Mouse (Mus musculus): Measurements from ENCODE around the gene Coq3.

Gene Coq3

DNA sequence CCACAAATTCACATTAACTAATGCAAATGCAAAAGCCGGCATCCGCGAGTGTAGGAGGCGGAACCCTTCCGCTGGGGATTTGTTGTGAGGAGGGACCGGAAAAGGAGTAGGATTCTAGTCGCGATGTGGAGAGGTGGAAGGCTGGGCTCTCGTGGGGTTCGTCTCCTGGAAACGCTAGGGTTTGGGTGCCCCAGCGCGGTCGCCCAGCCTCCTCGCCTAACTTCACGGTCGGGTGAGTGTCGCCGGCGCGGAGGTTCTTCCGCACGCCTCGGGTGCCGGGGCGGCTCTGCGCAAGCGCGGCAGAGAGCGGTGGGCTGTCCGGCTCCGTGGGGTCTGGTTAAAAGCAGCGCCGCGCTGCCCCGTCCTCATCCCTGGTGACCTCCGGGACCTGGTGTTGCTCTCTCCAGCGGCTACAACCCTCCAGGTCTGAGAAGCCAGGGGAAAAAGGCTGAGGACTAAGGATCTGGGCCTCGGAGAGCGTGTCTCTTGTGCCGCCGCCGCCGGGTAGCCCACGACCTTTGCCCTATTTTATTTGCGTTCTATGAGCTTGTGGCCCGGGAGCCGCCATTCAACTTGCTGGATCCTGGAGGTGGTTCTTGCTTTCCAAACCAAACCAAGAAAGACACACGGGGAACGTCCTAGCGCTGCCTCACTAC, at the start of gene Coq3:
TSS of gene Coq3 (plus strand) at position 109 of the 656 bp plus-strand sequence.
- DNase-seq = peak; percentile 74 to 80

DNA sequence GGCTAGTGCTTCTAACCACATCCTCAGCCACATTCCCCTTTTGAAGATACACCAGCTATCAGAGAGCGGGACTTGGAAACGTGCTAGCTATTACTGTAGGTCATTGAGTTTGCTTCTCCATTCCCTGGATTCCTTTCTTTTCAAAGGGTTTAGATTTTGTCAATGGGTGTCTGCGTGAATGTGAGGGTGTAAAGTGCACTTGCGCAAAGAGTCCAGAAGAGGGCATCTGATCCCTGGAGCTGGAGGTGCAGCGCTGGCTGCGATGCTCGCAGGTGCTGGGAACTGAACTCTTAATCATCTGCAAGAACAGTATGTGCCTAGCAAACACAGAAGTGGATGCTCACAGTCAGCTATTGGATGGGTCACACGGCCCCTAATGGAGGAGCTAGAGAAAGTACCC, 46.6 kb upstream of the Coq3 start:
- DNase-seq = no peak

- DNase-seq = peak; percentile 96
Measured at GRCm38 (mm10) chr4:21847481-21848286, 31.8 kb upstream of the Coq3 start, which contains the start of gene Pnisr. Gene Pnisr (plus strand): TSS chr4:21847583.

DNA sequence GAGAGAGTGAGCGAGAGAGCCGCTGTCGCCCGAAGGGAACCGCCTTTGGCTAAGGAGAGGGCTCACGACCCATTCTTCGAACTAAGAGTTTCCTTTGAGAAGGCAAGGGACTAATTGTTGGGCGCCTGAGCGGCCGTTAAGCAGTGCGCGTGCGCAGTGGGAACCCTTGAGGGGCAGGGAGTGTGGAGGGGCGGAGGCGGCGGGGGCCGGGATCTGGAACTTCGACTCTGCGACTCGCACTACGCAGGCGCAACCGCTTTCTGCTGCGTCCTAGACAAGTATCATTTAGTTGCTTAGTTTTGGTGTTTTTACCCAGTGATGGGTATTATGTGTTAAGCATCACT, 31.2 kb upstream of the Coq3 start:
- DNase-seq = peak; percentile 84 to 90

- no peak for DNase-seq
Measured at GRCm38 (mm10) chr4:21857481-21857880, 22.0 kb upstream of the Coq3 start.

GRCm38 (mm10) chr4:21865226-21865625, 14.2 kb upstream of the Coq3 start:
- no peak for DNase-seq

GRCm38 (mm10) chr4:21878776-21879175, 697 bp upstream of the Coq3 start:
- DNase-seq = no peak

DNA sequence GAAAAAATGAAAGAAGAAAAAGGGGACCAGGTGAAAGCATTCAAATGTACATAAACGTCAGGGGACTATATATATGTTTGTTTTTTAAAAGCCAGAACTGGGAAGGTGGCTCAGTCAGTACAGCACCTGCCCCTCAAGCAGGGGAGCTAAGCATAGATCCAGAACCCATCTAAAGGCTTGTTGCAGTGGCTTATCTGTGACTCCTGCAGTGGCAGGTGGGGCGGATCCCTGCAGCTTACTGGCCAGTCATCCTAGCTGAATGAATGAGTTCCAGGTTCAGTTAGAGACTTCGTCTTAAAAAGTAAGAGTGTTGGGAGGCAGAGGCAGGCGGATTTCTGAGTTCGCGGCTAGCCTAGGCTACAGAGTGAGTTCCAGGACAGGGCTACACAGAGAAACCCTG, 3.3 kb downstream of the Coq3 start:
- DNase-seq = no peak

GRCm38 (mm10) chr4:21885831-21886230, 6.4 kb downstream of the Coq3 start:
- no peak for DNase-seq

DNA sequence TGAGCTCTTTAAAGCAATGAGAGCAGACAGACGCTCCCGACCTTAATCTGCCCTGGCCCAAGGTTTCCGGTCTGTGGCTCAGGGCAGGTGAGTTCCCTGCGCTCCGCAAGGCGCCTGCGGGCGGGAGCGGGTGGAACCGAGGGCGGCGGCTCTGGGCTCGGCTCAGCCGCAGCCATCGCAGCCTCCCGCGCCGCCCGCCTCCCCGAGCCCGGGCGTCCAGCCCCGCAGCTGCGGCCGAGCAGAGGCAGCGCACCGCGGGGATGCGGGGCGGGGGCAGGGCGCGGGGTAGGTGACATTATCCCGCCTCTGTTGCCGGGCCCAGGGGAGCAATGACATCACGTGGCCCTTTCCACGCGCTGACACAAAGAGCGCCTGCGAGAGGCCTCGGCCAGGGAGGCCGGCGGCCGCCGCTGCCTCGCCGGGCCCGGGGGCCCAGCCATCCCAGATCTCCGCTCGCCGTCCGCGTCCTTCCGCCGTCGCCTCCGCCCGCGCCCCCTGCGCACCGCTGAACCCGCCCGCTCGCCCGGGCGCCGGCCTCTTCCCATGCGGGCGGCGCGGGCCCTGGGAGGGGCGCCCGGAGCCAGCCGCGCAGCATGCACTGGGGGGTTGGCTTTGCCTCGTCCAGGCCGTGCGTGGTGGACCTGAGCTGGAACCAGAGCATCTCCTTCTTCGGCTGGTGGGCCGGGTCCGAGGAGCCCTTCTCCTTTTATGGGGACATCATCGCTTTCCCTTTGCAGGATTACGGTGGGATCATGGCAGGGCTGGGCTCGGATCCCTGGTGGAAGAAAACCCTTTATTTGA, 51.7 kb downstream of the Coq3 start, which contains the start of gene Faxc:
TSS of gene Faxc (plus strand) at position 359 of the 801 bp plus-strand sequence.
- peak; percentile 2 to 4 for DNase-seq

- no peak for DNase-seq
Measured at GRCm38 (mm10) chr4:21931772-21932630, 52.5 kb downstream of the Coq3 start.

GRCm38 (mm10) chr4:21935378-21935777, 55.9 kb downstream of the Coq3 start:
- DNase-seq = no peak

DNA sequence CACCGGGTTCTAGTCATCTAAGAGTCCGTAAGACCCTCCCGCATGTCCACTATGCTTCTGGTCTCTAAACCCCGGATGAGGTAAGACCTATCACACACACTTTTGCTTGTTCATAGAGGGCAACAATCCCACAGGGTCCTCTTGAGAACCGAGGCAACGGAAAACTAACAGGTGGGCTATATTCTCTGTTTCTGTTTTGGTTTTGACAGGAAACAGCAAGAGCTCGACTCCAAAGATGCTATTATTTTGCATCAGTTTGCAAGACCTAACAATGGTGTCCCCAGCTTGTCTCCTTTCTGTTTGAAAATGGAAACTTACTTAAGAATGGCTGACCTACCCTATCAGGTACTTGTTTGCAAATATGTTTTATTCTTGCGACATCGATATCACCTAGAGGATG, 57.0 kb downstream of the Coq3 start:
- no peak for DNase-seq

DNA sequence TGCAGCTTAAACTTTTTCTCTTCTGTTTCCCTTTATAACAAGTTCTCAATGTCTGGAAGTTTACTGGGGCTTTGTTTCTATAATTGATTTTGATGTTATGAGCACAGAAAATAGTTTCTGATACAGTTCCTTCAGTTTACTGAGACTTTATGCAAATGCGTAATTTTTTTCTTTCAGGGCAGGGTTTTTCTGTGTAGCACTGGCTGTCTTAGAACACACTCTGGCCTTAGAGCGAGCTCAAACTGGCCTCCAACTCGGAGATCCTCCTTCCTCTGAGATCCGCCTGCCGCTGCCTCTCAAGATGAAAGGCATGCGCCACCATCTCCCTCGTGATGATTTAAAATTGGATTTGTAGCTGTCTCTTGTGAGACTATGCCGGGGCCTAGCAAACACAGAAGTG, 58.4 kb downstream of the Coq3 start:
- no peak for DNase-seq

- no peak for DNase-seq
Measured at GRCm38 (mm10) chr4:21944672-21945071, 65.2 kb downstream of the Coq3 start.

DNA sequence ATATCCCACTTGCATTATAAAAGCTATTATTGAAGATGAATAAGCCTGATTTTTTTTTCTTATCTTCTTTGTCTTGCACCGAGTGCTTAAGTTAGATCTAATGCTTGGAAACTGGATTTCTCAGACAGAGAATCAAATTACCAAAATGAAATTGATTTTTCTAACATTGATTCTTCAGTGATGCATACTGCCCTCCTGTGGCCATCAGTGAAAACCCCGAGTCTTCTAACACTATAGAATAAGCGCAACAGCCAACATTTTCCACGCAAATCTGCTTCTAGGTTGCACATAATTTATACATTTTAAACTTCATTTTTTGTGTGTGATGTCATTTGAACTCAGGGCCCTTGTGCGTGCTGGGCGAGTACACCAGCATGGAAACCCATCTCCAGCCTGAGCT, 72.0 kb downstream of the Coq3 start:
- peak in 1 of 2 experiments; percentile 11 for DNase-seq

DNA sequence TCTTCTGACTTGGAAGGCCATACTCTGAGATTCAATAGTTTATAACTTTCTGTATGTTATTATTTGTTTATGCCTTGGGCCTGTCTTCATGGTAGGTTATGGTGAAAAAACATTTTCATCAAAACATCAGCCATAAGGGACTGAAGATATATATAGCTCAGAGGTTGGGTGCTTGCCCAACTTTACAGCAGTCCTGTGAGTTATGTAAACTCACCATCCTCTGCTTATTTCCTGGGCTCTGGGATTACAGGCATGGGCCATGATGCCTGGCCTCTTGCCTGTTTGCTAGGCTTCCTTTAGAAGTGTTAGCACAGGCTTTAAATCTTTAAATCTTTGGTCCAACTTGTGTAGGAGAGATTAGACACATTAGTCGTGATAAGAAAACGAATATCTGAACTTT, 72.8 kb downstream of the Coq3 start:
- no peak for DNase-seq

GRCm38 (mm10) chr4:21957570-21958321, 78.3 kb downstream of the Coq3 start:
- DNase-seq = peak; percentile 9 to 38
